Mouse (Mus musculus) embryo, embryonic 11 days (tissue): ENCODE measurements around the gene Ryr2.
A peak's percentile ranks its signal among the peaks of the same experiment; 100 is the strongest.
"Not testable (repeated sequence)": the region's sequence is repeated elsewhere in the genome, so short reads cannot be mapped to it uniquely, and the experiment has no call there.

Experiments used
- DNase-seq: peaks from one replicate; pipeline ENCODE4 v3.0.0-alpha.2; 2015

The Ryr2 gene

DNA sequence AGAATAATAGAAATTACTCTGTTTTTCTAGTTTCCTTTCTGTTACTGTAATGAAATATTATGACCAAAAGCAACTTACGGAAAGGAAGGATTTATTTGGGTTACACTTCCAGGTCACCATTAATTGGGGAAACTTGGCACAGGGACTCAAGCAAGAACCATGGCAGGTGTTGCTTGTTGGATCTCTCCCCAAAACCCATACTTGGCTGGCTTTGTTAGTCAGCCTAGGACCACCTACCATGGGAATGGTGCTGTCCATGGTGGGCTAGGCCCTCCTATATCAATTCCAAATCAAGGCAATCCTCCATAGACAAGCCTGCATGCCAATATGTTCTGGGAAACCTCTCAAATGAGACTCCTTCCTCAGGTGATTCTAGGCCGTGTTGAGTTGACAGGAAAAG, 237.3 kb downstream of the Ryr2 start:
- DNase-seq = no peak

DNA sequence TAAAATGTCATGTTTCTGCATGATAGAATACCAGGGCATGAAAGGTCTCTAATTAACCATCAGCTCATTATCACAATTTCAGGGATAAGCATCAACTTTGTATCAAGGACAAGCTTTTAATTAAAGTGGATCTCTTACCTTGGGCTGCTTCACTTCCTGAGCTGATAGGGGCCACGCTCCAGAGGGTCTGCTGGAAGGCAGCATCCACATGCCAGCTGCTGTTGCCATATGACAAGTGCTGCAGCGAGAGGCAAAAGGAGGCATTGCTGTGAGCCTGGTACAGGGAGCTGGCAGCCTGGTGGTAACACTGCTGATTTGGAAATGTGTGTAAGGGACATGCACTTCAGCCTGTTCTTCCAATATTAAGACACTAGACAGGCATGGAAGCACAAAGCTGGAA, 237.8 kb downstream of the Ryr2 start:
- DNase-seq = no peak

- no peak for DNase-seq
These were observed 238.7 kb downstream of the Ryr2 start for GRCm38 (mm10) chr13:11868056-11868455.

DNA sequence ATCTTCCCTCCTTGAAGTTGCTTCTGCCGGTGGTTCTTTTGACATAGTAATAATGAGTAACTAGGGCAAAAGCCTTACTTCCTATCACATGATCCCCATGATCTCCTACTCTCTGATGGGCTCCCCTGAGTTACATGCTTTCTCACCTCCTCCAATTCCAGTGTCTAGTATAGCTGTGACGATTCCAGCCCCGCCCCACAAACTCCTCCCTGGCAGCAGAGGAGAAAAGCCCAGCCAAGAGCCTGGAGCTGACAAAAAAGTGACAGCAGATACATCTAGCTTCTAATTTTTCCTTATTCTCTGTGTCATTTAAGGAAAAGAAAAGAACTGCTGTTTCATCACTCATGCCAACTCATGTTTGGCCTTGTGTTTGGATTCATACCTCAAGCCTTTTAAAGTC, 241.5 kb downstream of the Ryr2 start:
- DNase-seq = no peak

- DNase-seq = no peak
These were observed 255.1 kb downstream of the Ryr2 start for GRCm38 (mm10) chr13:11851691-11852090.

DNA sequence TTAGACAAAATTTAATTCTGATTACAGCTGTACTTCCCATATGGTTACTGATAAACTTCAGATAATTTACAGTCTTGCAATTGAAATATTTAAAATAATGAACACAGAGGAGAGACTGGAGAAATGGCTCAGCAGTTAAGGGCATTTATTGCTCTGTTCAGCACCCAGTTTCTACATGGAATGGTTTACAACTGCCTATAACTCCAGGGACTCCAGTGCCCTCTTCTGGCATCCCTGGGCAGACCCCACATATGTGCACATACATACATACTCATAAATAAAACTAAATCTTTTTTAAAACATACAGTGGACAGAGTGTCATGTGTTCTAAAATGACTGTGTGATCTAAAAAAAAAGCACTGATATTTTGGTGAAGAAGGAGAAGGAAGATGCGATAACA, 262.9 kb downstream of the Ryr2 start:
- no peak for DNase-seq

DNA sequence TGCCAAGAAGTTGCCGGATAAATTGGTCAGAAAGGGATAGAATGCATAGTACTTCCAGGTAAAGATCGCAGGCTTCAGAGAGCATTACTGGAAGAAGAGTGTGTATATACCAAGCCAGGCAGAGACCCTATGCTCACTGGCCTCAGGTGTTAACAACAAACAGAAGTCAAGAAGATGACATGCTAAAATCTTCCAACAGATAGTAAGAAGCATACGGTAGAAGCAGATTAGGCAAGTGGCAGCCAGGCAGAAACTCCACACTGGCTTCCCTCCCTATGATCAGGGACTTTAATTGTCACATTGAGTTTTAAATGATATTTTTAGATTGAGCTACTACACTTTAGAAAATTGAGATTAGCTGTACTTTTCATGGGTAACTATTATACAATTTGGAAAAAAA, 268.9 kb downstream of the Ryr2 start:
- no peak for DNase-seq

DNA sequence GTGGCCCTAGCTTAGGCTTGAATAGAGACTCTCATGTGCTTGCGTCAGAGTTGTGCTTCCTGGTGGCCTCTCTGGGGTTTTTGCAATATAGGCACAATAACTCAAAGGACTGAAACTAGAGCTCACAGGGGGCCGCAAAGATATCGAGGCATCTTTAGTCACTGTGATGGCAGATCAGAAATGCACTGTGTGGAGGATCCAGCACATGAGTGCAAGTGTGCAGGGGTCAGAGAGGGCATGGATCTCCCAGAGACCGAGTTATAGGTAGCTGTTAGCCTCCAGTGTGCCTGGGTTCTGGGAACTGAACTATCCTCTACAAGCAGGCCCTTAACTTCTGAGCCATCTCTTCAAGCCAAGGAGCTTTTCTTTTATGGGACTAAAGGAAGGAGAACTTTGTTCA, 269.6 kb downstream of the Ryr2 start:
- no peak for DNase-seq

GRCm38 (mm10) chr13:11836304-11837078, 270.3 kb downstream of the Ryr2 start:
- no peak for DNase-seq

GRCm38 (mm10) chr13:11831210-11831609, 275.5 kb downstream of the Ryr2 start:
- no peak for DNase-seq

- no peak for DNase-seq
These were observed 281.1 kb downstream of the Ryr2 start for GRCm38 (mm10) chr13:11825563-11826226.

DNA sequence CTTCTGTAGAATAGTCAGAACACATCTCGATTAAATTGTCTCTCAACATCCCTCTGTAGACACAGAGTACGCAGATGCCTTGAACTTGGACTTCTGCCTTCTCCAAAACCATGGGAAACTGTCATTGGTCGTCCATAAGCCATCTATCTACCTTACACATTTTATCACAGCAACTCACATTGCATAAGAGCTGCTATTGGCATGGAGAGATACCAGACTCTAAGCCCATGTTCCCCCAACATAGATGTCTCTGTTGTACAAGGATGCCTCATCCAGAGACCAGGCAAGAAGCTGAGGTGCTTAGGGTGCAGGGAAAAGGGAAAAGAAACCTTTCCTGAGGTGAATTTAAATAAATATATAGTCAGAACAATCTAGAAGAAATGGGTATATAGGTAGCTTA, 288.0 kb downstream of the Ryr2 start:
- no peak for DNase-seq

GRCm38 (mm10) chr13:11809365-11809764, 297.4 kb downstream of the Ryr2 start:
- not testable (repeated sequence) for DNase-seq

DNA sequence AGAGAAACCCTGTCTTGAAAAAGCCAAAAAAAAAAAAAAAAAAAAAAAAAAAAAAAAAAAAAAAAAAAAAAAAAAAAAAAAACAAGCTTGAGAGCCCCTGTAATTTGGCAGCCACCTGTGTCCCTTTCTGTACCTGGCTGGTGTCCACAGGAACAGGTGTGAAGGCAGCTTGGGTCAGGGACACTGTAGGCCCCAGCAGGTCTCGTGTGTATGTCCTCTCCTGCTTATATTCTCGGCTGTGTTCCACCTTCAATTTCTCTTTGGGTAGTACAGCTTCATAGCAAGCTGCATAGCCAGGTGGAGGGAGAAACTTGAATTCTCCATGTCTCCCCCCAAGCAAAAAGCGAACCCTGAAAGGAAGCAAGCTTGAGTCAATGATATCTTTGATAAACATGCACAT, 314.2 kb downstream of the Ryr2 start:
- DNase-seq = no peak

DNA sequence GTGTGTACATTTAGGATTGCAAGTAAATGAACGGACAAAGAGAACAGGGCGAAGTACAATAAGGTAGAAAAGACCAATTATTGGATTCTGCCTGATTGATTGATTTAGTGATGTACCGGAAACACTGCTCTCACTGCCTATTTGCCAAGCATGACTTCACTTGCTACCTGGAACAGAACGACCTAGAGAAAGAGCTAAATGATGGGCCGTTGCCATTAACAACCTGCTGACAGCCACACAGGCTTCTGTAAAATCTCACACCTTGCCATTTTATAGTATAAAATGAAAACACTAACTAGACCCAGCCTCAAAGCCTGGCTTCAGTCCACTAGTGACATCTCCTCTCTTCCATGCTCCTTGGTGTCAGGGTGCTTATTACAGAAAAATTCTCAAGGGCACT, 316.2 kb downstream of the Ryr2 start:
- DNase-seq = no peak

DNA sequence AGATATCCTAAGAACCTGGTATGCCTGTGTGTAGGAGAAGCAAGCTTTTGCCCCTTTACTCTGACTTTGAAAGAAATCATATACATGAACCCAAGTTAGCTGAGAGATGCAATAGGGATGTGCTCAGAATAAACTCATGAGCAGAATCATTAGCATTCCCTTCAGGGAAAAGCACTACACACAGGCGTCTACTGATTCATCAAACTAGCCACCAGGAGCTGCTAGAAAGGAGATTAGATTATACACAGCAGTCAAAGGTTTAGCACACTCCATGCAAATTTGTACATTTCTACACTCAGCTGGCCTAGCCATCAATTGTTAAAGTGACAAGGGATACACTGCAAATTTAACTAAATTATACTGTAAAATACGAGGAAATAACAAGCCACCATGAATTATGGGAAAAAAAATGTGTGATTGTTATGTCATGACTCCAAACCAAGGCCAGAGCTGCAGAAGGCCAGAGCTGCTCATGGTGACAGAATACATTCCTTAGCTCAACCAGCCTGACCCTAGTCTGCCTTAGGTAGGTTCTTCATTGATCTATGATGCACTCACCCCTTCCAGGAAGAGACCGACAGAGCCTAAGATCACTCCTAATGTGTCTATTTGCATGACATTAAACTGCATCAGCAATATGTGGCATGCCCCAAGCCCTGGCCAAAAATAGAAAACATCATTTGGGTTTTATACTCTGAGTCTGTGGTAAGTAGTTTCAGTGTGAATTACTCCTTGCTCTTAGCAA, 324.2 kb downstream of the Ryr2 start:
- DNase-seq = no peak

GRCm38 (mm10) chr13:11781065-11781464, 325.7 kb downstream of the Ryr2 start:
- DNase-seq = no peak

GRCm38 (mm10) chr13:11777726-11778125, 329.0 kb downstream of the Ryr2 start:
- no peak for DNase-seq

DNA sequence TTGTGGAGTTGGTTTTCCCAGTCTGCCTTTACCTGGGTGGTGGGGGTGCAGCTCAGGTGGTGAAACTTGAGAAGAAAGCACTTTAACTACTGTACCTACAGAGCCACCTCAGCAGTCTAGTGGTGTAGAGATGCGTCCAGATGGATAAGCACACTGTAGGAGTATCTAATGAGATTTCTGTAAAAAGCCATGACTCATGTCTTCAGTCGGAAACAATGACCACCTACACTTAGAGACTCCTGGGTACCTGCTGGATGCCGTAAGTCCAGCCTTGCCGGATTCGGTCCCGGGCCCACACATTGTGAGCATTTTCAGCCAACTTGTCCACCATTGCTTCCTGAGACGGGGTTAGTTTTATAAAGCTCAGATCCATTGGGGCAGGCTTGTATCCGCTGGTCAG, 334.6 kb downstream of the Ryr2 start:
- no peak for DNase-seq

DNA sequence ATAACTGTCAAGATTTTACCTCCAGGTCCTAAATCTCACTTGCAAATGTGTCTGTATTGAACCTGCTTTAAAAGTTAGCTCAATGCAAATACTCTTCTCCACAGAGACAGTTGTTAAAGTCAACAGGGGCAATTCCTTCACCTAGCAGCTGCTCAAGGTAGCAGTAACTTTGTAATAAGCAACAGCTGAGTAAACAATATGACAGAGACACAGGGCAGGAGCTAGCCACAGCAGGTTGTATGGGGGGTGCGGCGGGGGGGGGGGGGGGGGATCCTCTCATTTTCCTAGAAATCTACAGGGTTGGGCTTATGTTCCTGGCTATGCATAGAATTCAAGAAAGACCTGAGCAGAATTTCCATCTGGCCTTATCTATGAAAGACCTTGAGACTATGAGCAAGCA, 339.8 kb downstream of the Ryr2 start:
- DNase-seq = no peak

- DNase-seq = no peak
These were observed 342.8 kb downstream of the Ryr2 start for GRCm38 (mm10) chr13:11763925-11764324.

DNA sequence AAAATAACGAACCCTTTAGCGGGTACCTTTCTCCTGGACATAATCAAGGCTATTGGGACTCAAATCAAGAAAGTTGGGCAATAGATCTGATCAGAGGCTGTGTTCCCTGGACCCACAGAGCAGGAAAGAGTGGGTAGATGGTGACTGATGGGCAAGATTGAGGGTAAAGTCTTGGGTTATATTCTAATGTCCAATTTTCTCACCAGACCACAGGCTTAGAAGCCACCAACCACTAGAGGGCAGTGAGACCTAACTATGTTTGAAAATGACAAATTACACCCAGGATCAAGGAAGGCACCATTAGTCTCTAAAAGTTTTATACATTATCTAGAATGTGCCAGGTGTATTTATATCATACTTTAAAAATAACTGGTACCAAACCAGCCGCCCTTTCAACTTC, 343.6 kb downstream of the Ryr2 start:
- peak; percentile 71 for DNase-seq

- no peak for DNase-seq
These were observed 348.9 kb downstream of the Ryr2 start for GRCm38 (mm10) chr13:11757894-11758293.

DNA sequence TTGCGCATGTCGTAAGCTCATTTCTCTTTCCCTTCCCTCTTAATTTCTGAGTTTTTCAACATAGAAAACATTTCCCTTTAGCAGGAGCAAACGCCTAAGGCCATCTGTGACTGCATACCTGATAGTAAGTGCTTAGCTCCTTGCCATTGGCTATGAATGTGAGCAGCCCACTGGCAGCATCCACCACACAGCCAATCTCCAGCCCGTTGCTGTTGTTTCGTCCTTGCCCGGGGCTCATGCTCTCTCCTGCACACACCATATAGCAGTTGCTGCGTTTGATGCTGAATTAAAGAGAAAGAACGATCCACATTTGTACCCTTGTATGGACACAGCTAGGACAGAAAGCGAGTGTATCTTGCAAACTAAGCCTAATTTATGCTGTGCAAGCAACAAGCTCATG, 361.3 kb downstream of the Ryr2 start:
- DNase-seq = no peak
